Mouse (Mus musculus) brain, adult 2 months (tissue): ENCODE data around the gene Slc35a3.
"Not testable (repeated sequence)": the region's sequence is repeated elsewhere in the genome, so short reads cannot be mapped to it uniquely, and the experiment has no call there.

ENCODE experiments used
- DNase-seq: peaks from one replicate; pipeline ENCODE4 v3.0.0; 2011; ENCODE audit warnings: low read depth, low spot score

Gene Slc35a3

DNA sequence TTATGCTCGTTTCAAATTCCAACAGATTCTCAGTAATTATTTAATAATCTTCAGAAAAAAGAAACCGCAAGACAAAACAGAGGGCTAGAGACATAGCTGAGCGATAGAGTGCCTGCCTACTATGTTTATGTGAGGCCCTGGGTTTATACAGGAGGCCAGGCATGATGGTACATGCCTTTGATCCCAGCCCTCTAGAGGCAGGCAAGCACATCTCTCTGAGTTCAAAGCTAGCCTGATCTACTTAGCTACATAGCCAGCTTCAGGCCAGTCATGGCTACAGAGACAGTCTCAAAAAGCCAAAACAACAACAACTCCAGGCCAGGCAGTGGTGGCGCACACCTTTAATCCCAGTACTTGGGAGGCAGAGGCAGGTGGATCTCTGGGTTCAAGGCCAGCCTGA, 11.0 kb downstream of the Slc35a3 start:
- DNase-seq = no peak

GRCm38 (mm10) chr3:116698786-116699185, 13.8 kb downstream of the Slc35a3 start:
- peak; percentile 7 for DNase-seq

GRCm38 (mm10) chr3:116695666-116695985, 17.0 kb downstream of the Slc35a3 start:
- DNase-seq = no peak

GRCm38 (mm10) chr3:116694955-116695665, 17.5 kb downstream of the Slc35a3 start:
- no peak for DNase-seq

- no peak for DNase-seq
Observed at GRCm38 (mm10) chr3:116694312-116694711, 18.3 kb downstream of the Slc35a3 start.

- DNase-seq = no peak
Observed at GRCm38 (mm10) chr3:116681160-116681559, 31.5 kb downstream of the Slc35a3 start, which contains the start of gene Gm43191. TSS of gene Gm43191 (minus strand) at chr3:116681260.

- not testable (repeated sequence) for DNase-seq
Observed at GRCm38 (mm10) chr3:116664281-116664680, 48.4 kb downstream of the Slc35a3 start.

DNA sequence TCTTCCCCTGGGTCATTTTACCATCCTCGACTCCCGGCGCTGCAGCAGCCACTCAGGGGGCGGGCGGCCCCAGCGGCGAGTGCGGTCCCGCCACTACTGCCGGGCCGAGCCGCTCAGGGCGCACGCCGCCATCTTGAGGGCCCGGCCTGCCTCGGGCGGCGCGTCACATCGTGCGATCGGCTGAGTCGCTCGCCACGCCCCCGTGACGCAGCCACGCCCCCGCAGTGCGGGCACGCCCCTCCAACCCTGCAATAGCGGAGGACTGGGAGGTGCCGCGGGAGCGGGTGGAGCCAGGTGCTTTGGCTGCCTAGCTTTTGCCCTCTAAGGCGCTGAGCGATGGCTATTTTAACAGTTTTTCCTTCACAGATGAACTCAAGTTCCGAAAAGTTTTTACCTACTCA, 50.2 kb downstream of the Slc35a3 start, which contains the start of gene Mfsd14a:
Mfsd14a (minus strand) TSS at position 215 of the 401 bp plus-strand sequence.
- peak; percentile 98 for DNase-seq

DNA sequence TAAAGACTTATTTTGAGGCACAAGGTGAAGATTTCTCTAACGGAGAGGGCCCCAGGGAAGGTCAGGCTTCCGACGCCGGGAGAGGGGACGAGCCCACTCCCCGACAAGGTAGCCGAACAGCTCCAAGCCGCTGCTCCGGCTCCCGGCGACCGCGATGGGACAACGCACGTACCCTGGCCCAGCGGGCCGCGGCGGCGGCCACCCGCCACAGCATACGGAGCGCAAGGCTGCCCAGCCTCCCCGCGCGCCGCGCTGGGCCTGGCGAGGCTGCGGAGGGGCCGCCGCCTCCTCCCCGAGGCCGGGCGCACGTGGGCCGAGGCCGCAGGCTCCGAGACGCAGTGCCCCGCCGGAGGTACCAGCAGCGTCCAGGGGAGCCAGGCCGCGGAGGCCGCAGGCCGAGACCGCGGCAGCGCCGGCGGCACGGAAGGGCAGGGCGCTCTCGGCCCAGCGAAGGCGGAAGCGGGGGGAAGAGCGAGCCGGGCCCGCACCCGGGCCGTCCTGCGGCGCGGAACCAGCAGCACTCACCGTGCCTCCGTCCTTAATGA, 50.7 kb downstream of the Slc35a3 start:
- DNase-seq = no peak

DNA sequence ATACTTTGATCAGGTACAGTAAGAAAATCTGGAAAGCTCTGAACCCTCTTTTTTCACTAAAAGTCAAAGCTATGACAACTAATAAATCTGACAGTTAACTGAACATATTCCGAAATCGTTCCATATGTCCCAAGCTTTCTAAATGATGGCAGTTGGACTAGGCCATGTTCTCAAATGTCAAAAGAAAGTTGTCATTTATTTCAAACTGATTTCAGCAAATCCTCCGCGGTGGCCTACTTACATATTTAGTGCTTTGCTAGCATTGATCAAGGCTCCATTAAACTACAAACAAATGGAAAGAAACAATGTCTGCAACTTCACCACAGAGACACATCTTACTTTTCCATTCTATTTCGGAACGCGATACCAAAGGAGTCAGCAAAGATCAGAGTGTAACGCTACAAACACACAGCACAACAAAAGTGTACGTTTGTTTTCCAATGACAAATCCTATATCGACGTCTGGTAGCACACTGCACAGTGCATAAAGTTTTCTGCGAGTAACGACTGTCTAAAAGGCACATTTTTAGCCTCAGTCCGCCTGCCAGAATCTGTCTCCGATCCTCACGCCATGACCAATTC, 51.3 kb downstream of the Slc35a3 start:
- DNase-seq = peak; percentile 21

- DNase-seq = no peak
Observed at GRCm38 (mm10) chr3:116659856-116660430, 52.7 kb downstream of the Slc35a3 start.

DNA sequence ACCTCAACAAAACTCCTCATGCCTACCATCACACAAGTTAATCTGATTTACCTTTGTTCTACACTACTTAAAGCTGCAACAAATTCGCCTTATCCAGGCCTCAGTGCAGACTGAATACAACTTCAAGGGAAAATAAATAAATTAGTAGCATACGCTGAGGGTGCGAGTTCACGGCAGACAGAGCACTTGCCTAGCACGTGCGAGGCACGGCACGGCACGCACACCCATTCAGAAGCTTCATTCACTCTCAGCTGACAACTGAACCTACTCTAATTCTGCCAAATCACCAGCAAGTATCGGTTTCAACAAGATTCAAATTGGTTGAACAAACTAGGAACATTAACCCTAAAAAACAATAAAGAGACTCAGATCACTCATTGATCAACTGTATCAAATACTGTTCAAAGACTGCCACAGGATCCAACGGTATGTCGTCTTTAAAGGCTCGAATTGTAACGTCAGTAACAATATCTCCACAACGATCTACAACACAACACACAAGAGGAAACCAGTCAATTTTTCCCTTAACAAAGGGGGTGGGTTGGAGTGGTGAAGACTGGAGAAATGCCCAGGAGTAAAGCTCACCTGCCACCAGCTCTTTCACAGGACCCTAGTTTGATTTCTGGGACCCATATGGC, 53.6 kb downstream of the Slc35a3 start:
- no peak for DNase-seq

- DNase-seq = no peak
Observed at GRCm38 (mm10) chr3:116656184-116656965, 56.3 kb downstream of the Slc35a3 start.

DNA sequence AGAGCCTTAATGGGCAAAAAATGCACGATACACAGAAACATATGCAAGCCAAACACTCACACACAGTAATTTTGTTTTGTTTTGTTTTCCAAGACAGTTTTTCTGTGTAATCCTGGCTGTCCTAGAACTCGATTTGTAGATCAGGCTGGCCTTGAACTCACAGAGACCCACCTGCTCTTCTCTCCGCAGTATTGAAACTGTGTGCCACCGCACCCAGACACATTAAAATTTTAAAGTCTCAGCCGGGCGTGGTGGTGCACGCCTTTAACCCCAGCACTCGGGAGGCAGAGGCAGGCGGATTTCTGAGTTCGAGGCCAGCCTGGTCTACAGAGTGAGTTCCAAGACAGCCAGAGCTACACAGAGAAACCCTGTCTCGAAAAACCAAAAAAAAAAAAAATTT, 58.6 kb downstream of the Slc35a3 start:
- not testable (repeated sequence) for DNase-seq

DNA sequence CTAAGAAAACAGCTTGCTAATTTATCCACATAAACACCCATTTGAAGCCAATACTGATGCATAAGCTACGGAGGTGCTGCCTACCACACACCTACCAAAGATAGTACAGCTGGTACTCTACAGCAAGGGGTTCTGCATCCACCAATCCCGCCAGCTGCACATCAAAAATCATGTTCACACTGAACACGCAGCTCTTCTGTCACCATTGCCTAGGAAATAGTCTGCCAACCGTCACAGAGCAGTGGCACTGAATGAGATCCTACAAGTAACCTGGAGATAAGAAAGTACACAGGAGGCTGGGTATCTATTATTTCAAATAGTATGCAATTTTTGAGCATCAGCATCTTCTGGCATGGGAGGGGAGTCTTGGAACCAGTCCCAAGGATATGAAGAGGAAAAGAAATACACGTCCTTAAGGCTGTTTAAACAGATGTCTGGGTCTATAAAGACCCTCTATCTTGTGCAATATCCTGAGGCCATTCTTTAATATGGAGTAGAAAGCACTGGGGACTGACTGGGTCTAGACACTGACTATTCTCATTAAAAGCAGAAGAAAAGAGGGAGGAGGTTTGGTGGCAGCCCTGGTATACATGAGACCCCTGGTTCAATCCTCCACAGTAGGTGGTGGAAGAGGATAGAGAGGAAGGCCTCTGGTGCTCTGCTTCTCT, 59.2 kb downstream of the Slc35a3 start:
- peak; percentile 37 for DNase-seq

GRCm38 (mm10) chr3:116652033-116652446, 60.6 kb downstream of the Slc35a3 start:
- peak; percentile 71 for DNase-seq

GRCm38 (mm10) chr3:116650698-116651097, 61.9 kb downstream of the Slc35a3 start:
- DNase-seq = peak; percentile 36

GRCm38 (mm10) chr3:116648805-116649204, 63.8 kb downstream of the Slc35a3 start:
- no peak for DNase-seq

DNA sequence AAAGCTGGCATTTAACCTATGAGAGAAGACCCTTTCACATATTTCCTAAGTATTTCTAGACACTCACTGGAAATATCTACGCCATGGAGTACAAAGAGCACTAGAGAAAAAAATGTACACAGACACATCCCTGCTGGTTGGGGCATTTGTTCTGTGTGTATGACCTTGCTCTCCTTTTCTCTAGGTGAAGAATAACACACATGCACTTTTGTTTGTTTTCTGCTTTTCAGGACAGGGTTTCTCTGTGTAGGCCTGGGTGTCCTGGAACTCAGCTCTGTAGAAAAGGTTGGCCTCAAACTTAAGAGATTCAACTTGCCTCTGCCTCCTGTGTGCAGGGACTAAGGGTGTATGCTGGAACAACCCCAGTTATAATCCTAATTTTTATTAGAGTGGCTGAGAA, 66.2 kb downstream of the Slc35a3 start:
- DNase-seq = no peak

DNA sequence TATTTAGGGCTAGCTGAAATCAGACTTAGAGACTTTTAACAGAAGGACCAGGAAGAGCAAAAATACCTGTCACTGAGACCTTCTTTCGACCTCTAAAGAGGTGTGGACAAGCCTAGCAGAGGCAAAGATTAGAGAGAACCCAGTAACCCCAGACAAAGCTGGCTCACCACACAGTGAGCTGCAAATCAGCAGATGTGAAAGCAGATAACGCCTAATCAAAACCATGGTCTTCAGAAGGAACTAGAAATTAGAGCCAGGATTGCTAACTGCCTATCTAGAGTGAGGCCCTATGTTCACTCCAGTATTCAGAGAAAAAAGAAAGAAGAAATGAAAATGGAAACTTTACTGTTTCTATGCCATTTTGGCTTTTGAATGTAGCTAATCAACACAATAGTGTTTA, 70.3 kb downstream of the Slc35a3 start:
- DNase-seq = no peak

GRCm38 (mm10) chr3:116641811-116642371, 70.7 kb downstream of the Slc35a3 start:
- no peak for DNase-seq
